Comparison of ENCODE assay signal across 27 mouse cellular contexts in genomic region chr7:83913405-83913932, GRCm38 (mm10).
"Had no signal": no experiment of that assay in that cellular context is flagged by ENCODE, and none has a peak within 500 bp of the region (broad histone marks: within the 10 kb centered on the region; RNA-seq: fewer than 3 reads in every experiment).

No protein-coding gene starts in this region.

- H3K4me2 ChIP-seq: limb, embryonic 12.5 days; limb, embryonic 13.5 days; limb, embryonic 15.5 days; liver, embryonic 11.5 days; liver, embryonic 12.5 days; liver, embryonic 13.5 days; liver, embryonic 15.5 days; midbrain, embryonic 11.5 days; midbrain, embryonic 12.5 days; midbrain, embryonic 13.5 days; midbrain, embryonic 15.5 days; neural tube, embryonic 12.5 days; neural tube, embryonic 13.5 days had no signal

- H3K27me3 ChIP-seq: limb, embryonic 12.5 days; limb, embryonic 13.5 days; limb, embryonic 15.5 days; liver, embryonic 12.5 days; liver, embryonic 13.5 days; liver, embryonic 15.5 days; megakaryocyte, embryonic 14.5 days; midbrain, embryonic 12.5 days; midbrain, embryonic 13.5 days; midbrain, embryonic 15.5 days; neural tube, embryonic 12.5 days; neural tube, embryonic 13.5 days had no signal

- H3K36me3 ChIP-seq: limb, embryonic 10.5 days; limb, embryonic 12.5 days; limb, embryonic 13.5 days; limb, embryonic 15.5 days; liver, embryonic 12.5 days; liver, embryonic 13.5 days; liver, embryonic 15.5 days; midbrain, embryonic 10.5 days; midbrain, embryonic 12.5 days; midbrain, embryonic 13.5 days; midbrain, embryonic 15.5 days; neural tube, embryonic 12.5 days; neural tube, embryonic 13.5 days had no signal

- H3K4me3 ChIP-seq: left cerebral cortex, adult 2 months; limb, embryonic 10.5 days; limb, embryonic 12.5 days; limb, embryonic 13.5 days; limb, embryonic 15.5 days; liver, embryonic 12.5 days; liver, embryonic 13.5 days; liver, embryonic 15.5 days; megakaryocyte, embryonic 14.5 days; midbrain, embryonic 10.5 days; midbrain, embryonic 12.5 days; midbrain, embryonic 13.5 days; midbrain, embryonic 15.5 days; myocyte; neural tube, embryonic 12.5 days; neural tube, embryonic 13.5 days had no signal

- ATAC-seq: liver, embryonic 12.5 days; liver, postnatal 0 days; midbrain, embryonic 13.5 days; midbrain, embryonic 15.5 days; midbrain, embryonic 16.5 days had no signal

- DNase-seq: layer of hippocampus, postnatal 36 days; left cerebral cortex, postnatal 4 days; liver; liver, embryonic 13.5 days; liver, postnatal 0 days; lung, adult 18-20 months; midbrain, embryonic 14.5 days had no signal

- H3K9me3 ChIP-seq: limb, embryonic 10.5 days; limb, embryonic 12.5 days; limb, embryonic 13.5 days; limb, embryonic 15.5 days; liver, embryonic 12.5 days; liver, embryonic 13.5 days; liver, embryonic 15.5 days; megakaryocyte, embryonic 14.5 days; midbrain, embryonic 10.5 days; midbrain, embryonic 12.5 days; midbrain, embryonic 13.5 days; midbrain, embryonic 15.5 days; neural tube, embryonic 12.5 days; neural tube, embryonic 13.5 days had no signal

- H3K4me1 ChIP-seq: limb, embryonic 10.5 days; limb, embryonic 12.5 days; limb, embryonic 13.5 days; limb, embryonic 15.5 days; liver, embryonic 12.5 days; liver, embryonic 15.5 days; midbrain, embryonic 10.5 days; midbrain, embryonic 12.5 days; midbrain, embryonic 13.5 days; midbrain, embryonic 15.5 days; neural tube, embryonic 12.5 days; neural tube, embryonic 13.5 days had no signal

- H3K27ac ChIP-seq: left cerebral cortex, adult 2 months; limb, embryonic 10.5 days; limb, embryonic 12.5 days; limb, embryonic 13.5 days; limb, embryonic 15.5 days; liver, embryonic 12.5 days; liver, embryonic 13.5 days; liver, embryonic 14.5 days; liver, embryonic 15.5 days; macrophage; midbrain, embryonic 10.5 days; midbrain, embryonic 12.5 days; midbrain, embryonic 13.5 days; midbrain, embryonic 15.5 days; neural tube, embryonic 12.5 days; neural tube, embryonic 13.5 days had no signal

- H3K9ac ChIP-seq: limb, embryonic 12.5 days; limb, embryonic 13.5 days; limb, embryonic 15.5 days; liver, embryonic 12.5 days; liver, embryonic 13.5 days; liver, embryonic 14.5 days; liver, embryonic 15.5 days; liver, postnatal 0 days; midbrain, embryonic 12.5 days; midbrain, embryonic 13.5 days; midbrain, embryonic 15.5 days; neural tube, embryonic 12.5 days; neural tube, embryonic 13.5 days had no signal
